Mouse (Mus musculus) embryo, embryonic 11 days (tissue): Measurements from ENCODE around the gene Hs6st1.

ENCODE experiments used
- DNase-seq: peaks from one replicate; pipeline ENCODE4 v3.0.0-alpha.2; 2015

Gene Hs6st1

GRCm38 (mm10) chr1:36064861-36065760, 3.1 kb upstream of the Hs6st1 start:
- peak; percentile 92 for DNase-seq

GRCm38 (mm10) chr1:36065761-36066150, 2.4 kb upstream of the Hs6st1 start:
- DNase-seq, result no peak

- DNase-seq, result no peak
Measured at GRCm38 (mm10) chr1:36066216-36066980, 1.8 kb upstream of the Hs6st1 start.

GRCm38 (mm10) chr1:36067201-36067600, 999 bp upstream of the Hs6st1 start:
- no peak for DNase-seq

GRCm38 (mm10) chr1:36067611-36068010, 589 bp upstream of the Hs6st1 start:
- no peak for DNase-seq

DNA sequence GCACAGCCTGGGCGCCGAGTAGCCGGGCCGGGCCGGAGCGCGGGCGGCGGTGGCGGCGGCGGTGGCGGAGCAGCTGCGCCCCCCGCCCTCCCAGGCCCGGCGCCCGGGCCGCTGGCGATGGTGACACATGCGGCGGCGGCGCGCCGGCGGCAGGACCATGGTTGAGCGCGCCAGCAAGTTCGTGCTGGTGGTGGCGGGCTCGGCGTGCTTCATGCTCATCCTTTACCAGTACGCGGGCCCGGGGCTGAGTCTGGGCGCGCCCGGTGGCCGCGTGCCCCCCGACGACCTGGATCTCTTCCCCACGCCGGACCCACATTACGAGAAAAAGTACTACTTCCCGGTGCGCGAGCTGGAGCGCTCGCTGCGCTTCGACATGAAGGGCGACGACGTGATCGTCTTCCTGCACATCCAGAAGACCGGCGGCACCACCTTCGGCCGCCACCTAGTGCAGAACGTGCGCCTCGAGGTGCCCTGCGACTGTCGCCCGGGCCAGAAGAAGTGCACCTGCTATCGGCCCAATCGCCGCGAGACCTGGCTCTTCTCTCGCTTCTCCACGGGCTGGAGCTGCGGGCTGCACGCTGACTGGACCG, 426 bp downstream of the Hs6st1 start:
- peak; percentile 80 for DNase-seq

DNA sequence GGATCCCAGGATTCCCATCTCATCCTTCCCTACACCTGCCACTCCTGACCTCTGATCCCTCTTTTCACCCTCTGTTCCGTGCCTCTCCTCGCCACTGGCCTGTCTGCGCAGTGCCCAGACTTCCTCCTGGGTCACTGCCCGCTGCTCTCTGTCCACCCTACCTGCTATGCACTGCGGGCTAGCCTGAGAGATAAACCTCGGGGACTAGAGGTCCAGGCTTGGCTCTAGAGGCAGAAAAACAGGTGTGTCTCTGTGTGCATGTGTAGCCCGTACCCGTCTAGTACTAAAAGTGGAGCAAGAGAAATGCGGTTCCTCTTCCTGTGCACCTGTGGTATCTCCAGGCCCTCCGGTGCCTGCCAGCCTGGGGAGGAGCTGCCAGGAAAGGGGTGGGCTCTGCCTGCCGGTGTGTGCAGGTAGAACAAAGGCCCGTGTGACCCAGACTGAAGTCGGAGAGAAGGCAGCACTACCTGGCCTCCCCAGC, 1.1 kb downstream of the Hs6st1 start:
- no peak for DNase-seq

DNA sequence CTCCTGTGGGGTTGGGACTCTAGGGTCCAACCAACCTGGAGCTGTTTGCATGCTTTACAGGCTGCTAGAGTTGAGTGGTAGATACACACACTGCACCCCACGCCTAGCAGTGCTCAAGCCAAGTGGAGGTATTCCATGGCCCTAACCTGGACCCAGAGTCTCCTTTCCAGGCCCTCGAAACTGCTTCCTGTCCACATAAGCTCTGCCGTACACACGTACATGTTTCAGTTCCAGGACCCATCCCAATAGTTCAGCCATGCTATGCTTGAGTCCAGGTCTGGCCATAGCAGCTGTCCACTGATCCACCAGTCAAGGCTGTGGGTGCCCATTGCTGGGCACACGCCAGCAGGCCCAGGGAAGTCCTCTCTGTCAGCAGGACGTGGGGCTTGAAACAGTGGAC, 2.0 kb downstream of the Hs6st1 start:
- DNase-seq, result no peak

GRCm38 (mm10) chr1:36070740-36071139, 2.5 kb downstream of the Hs6st1 start:
- DNase-seq, result no peak

DNA sequence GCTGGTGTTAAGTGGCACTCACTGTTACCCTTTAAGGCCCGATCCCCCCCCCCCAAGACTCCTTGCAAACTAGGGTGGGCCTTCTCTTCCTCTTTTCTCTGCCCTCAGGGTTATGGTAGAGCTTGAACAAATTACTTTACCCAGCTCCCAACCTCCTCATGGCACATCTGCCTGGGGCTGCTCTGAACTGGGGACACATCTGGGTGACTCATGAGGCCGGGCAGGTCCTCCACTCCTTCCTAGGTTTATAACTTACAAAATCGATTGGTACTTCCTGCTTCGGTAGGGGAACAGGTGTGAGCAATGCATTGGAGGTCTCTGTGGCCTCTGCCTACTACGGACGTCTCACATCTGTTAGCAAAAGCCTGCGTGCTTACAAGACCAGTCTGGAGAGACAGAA, 3.0 kb downstream of the Hs6st1 start:
- no peak for DNase-seq

GRCm38 (mm10) chr1:36071611-36072010, 3.4 kb downstream of the Hs6st1 start:
- DNase-seq, result no peak

GRCm38 (mm10) chr1:36072588-36073556, 4.7 kb downstream of the Hs6st1 start:
- DNase-seq, result no peak

DNA sequence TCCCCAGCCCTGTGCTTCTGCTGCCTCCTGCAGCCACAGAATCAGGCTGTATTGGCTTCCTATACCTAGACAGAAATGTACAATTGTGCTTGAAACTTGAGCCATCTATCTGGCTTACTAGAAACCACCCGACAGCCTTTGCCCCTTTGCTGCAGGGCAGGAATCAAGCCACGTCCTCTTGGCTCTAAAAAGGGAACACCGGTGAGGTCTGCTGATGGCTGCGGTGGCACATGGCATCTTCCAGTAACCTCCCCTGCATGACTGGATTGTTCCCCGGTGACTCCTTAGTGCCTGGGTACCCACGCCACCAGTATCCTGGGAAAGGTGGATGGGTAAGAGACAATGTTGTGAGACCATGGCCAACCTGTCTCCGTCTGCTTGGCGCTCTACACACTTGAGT, 5.4 kb downstream of the Hs6st1 start:
- no peak for DNase-seq

GRCm38 (mm10) chr1:36074197-36074596, 6.0 kb downstream of the Hs6st1 start:
- DNase-seq, result no peak

- DNase-seq, result no peak
Measured at GRCm38 (mm10) chr1:36074968-36075367, 6.8 kb downstream of the Hs6st1 start.

GRCm38 (mm10) chr1:36075652-36076051, 7.5 kb downstream of the Hs6st1 start:
- DNase-seq, result no peak

DNA sequence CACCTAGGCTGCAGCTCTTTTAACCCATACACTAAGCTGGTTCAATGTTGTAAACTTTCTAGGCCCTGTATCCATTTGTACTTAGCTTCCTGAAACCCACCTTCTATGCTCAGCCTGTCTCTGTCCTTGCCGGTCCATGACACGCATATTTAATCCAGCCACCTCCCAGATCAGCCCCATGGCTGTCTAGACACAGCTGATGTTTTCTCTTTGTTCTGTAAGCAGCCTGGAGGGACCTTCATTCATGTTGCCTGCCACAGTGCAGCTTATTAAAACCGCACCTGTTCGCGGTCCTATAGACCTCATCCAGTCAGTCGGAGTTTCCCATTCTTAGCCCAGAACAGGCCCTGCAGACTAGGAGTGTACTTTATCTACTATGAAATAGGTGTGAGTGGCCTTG, 8.9 kb downstream of the Hs6st1 start:
- DNase-seq, result no peak

- DNase-seq, result no peak
Measured at GRCm38 (mm10) chr1:36078250-36078649, 10.1 kb downstream of the Hs6st1 start.

DNA sequence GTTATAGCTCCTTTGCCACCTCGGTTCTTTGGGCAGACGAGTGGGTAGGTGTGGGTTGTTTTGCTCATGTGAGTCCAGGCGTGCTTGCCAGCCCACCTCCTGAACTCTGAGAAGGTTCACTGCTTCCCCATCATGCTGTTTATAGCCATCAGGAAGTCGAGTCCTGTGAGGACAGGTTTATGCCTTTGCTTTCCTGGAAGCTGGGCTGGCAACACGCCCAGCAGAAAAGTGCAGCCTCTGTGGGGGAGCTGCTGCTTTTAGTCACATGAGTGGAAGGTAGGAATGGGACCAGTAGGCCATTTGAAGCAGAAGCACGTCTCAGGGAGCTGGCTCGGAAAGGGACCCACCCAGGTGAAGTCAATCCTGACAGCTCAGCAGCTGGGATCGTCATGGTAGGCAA, 11.5 kb downstream of the Hs6st1 start:
- DNase-seq, result no peak

GRCm38 (mm10) chr1:36080974-36081373, 12.8 kb downstream of the Hs6st1 start:
- no peak for DNase-seq

- DNase-seq, result no peak
Measured at GRCm38 (mm10) chr1:36082184-36082583, 14.0 kb downstream of the Hs6st1 start.

GRCm38 (mm10) chr1:36083554-36083953, 15.4 kb downstream of the Hs6st1 start:
- DNase-seq, result no peak
